Mouse (Mus musculus) heart, embryonic 10.5 days (tissue): Measurements from ENCODE around the gene Bloc1s5. TPM values are rescaled to one million over a fixed set of nuclear protein-coding genes. Genes with fewer than 3 reads are reported as not detected.
A peak's percentile ranks its signal among the peaks of the same experiment; 100 is the strongest.

Experiments
- DNase-seq: peaks from one replicate; pipeline ENCODE4 v3.0.0-alpha.2; 2017; ENCODE audit warnings: low spot score
- H3K27ac ChIP-seq: fragments of 300-500 bp; sonication (generic); 2 replicates; pipeline ENCODE4 v1.5.1; 2016; ENCODE audit warnings: mild to moderate bottlenecking
- H3K27me3 ChIP-seq: fragments of 300-500 bp; sonication (generic); 2 replicates; pipeline ENCODE4 v1.6.1; 2016; ENCODE audit warnings: mild to moderate bottlenecking; ENCODE audit not compliant: poor library complexity, insufficient read depth, severe bottlenecking
- H3K36me3 ChIP-seq: fragments of 300-500 bp; sonication (generic); 2 replicates; pipeline ENCODE4 v1.6.1; 2016; ENCODE audit warnings: mild to moderate bottlenecking, moderate library complexity
- H3K4me1 ChIP-seq: fragments of 300-500 bp; sonication (generic); 2 replicates; pipeline ENCODE4 v1.6.1; 2016; ENCODE audit warnings: mild to moderate bottlenecking
- H3K4me3 ChIP-seq: fragments of 300-500 bp; sonication (generic); 2 replicates; pipeline ENCODE4 v1.5.1; 2016; ENCODE audit warnings: mild to moderate bottlenecking, moderate library complexity
- H3K9me3 ChIP-seq: fragments of 300-500 bp; sonication (generic); 2 replicates; pipeline ENCODE4 v1.6.1; 2016; ENCODE audit warnings: mild to moderate bottlenecking, moderate library complexity
- WGBS: fragments of 180-500 bp; shearing (Covaris S2); methylation state at CpG from one replicate; pipeline ENCODE4 v1.1.7; 2016; 5-methylcytosine and 5-hydroxymethylcytosine counted together
- polyA plus RNA-seq: library from polyadenylated mRNA; unstranded; fragments of >200 nt; fragmentation: Nextera tagmentation; extraction: Ambion mirVana; gene quantifications from 2 replicates; pipeline ENCODE4 v1.2.1, GENCODE M21; 2016

The Bloc1s5 gene
- polyA plus RNA-seq, 1 experiment from 2014 or later, result 17.5 TPM

GRCm38 (mm10) chr13:38544769-38545445, 90.0 kb downstream of the Bloc1s5 start:
- Histone ChIP-seq H3K4me1 (no peaks in the 10 kb centered on the region), H3K27me3 (no peaks in the 10 kb centered on the region), H3K27ac (no peak overlapping the region), H3K36me3 (no peaks in the 10 kb centered on the region), H3K4me3 (no peak overlapping the region), H3K9me3 (no peaks in the 10 kb centered on the region)
- WGBS, result 83% methylated on average over 8 of the region's 8 CpGs
- DNase-seq, result peak; percentile 63

DNA sequence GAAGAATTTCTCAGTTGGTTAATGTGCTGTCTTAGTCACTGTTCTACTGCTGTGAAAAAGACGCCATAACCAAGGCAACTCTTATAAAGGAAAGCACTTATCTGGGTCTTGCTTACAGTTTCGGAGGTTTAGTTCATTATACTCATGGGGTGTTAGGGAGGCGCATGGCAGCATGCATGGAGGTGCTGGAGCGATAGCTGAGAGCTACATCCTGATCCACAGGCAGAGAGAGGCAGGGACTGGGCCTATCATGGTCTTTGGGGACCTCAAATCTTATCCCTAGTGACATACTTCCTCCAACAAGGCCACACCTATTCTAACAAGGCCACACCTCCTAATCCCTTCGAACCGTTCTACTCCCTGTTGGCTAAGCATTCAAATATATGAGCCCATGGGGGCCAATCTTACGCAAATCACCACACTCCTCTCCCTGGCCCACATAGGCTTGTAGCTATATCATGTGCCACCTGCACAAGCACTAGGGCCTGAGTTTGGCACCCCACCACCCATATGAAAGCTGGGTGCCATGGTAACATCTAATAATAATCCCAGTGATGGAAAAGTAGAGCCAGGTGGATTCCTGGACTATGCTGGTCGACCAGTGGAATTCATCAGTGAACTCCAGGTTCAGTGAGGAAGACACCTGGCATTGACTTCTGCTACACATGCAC, 91.3 kb downstream of the Bloc1s5 start:
- Histone ChIP-seq H3K27ac (no peak overlapping the region), H3K9me3 (no peaks in the 10 kb centered on the region), H3K4me3 (no peak overlapping the region), H3K4me1 (no peaks in the 10 kb centered on the region), H3K36me3 (no peaks in the 10 kb centered on the region), H3K27me3 (no peaks in the 10 kb centered on the region)
- DNase-seq, result peak; percentile 52
- 77% methylated on average over 8 of the region's 8 CpGs for WGBS

Other genes with a start within 250 kb of the Bloc1s5 start
- 242 and 256 TPM in 2 replicates for gene Txndc5, start 106.3 kb downstream of the Bloc1s5 start, polyA plus RNA-seq
- 56.3 and 64.5 TPM in 2 replicates for gene Eef1e1, start 23.9 kb upstream of the Bloc1s5 start, polyA plus RNA-seq